8 mouse cellular contexts compared by ENCODE assay signal in genomic region chr4:142321209-142321863, GRCm38 (mm10).
DNase-seq lines count a peak whose midpoint lies in the region; ATAC-seq and TF ChIP-seq lines count a peak whose summit lies in the region.
"Had no signal": no experiment of that assay in that cellular context is flagged by ENCODE, and none has a peak within 500 bp of the region (broad histone marks: within the 10 kb centered on the region; RNA-seq: fewer than 3 reads in every experiment).

No protein-coding gene starts in this region.

- H3K4me1 ChIP-seq in lung, adult 2 months (ENCODE audit: control insufficient read depth, insufficient read depth, low read length) = no peaks in the 10 kb centered on the region
- H3K4me1 ChIP-seq in forebrain, embryonic 13.5 days = peaks cover 14% of the 10 kb centered on the region
- H3K4me1 ChIP-seq in limb, embryonic 11.5 days (ENCODE audit: control insufficient read depth, insufficient read depth, low read length) = 0 out of 2 replicates have a peak, but pooled peaks cover 2% of the 10 kb centered on the region
- peaks cover 9% of the 10 kb centered on the region; the same call in 1 of the 2 replicates for H3K4me1 ChIP-seq in stomach, embryonic 15.5 days
- no peaks in the 10 kb centered on the region for H3K4me1 ChIP-seq in thymus, adult 2 months (replicated peaks; ENCODE audit: control insufficient read depth, insufficient read depth, low read length)

- TF ChIP-seq POLR2A in lung, adult 2 months (IDR thresholded peaks at IDR 0.05; ENCODE audit: borderline replicate concordance, extremely low read depth, low read depth, low read length) = no peak
- TF ChIP-seq POLR2A in thymus, adult 2 months (IDR thresholded peaks at IDR 0.05; ENCODE audit: control insufficient read depth, extremely low read depth, insufficient read depth, low read length, poor library complexity) = no peak

- no peak overlapping the region for H3K4me3 ChIP-seq in lung, adult 2 months (replicated peaks; ENCODE audit: extremely low read depth, low read depth, low read length)
- H3K4me3 ChIP-seq in forebrain, embryonic 13.5 days = no peak overlapping the region
- H3K4me3 ChIP-seq in limb, embryonic 11.5 days (ENCODE audit: low read depth, low read length) = no peak overlapping the region
- no peak overlapping the region for H3K4me3 ChIP-seq in stomach, embryonic 15.5 days (replicated peaks)
- H3K4me3 ChIP-seq in thymus, adult 2 months (ENCODE audit: control insufficient read depth, insufficient read depth, low read length) = no peak overlapping the region
- H3K4me3 ChIP-seq: erythroblast, embryonic 14.5 days had no signal

- peak; percentile 5 for DNase-seq in lung, postnatal 36 days
- DNase-seq in lung, adult 2 months = no peak
- DNase-seq in limb, embryonic 11.5 days (ENCODE audit: low spot score) = peak; percentile 57
- no peak for DNase-seq in thymus, adult 2 months
- no peak for DNase-seq in gastrocnemius, postnatal 10 days

- no peaks in the 10 kb centered on the region for H3K27me3 ChIP-seq in forebrain, embryonic 13.5 days
- no peaks in the 10 kb centered on the region for H3K27me3 ChIP-seq in limb, embryonic 11.5 days (ENCODE audit: control insufficient read depth, insufficient read depth, low read length)
- no peaks in the 10 kb centered on the region for H3K27me3 ChIP-seq in stomach, embryonic 15.5 days (replicated peaks)
- no peaks in the 10 kb centered on the region for H3K27me3 ChIP-seq in thymus, adult 2 months (ENCODE audit: control insufficient read depth, insufficient read depth, low read length)

- 64% methylated on average over 14 of the region's 14 CpGs for WGBS in lung, adult 2 months
- WGBS in forebrain, embryonic 13.5 days = 27% methylated on average over 14 of the region's 14 CpGs
- 39% methylated on average over 14 of the region's 14 CpGs for WGBS in limb, embryonic 11.5 days
- 32% methylated on average over 14 of the region's 14 CpGs for WGBS in stomach, embryonic 15.5 days
- WGBS in thymus, adult 2 months = 93% methylated on average over 14 of the region's 14 CpGs

- ATAC-seq in forebrain, embryonic 13.5 days = peak; percentile 73
- no peak for ATAC-seq in limb, embryonic 11.5 days (ENCODE audit: insufficient number of reproducible peaks, low FRiP score, low TSS enrichment, low read depth)
- ATAC-seq in stomach, embryonic 15.5 days (ENCODE audit: insufficient read depth, low FRiP score, low read depth) = peak; percentile 57; the same call in 1 of the 2 replicates

- no peaks in the 10 kb centered on the region for H3K36me3 ChIP-seq in forebrain, embryonic 13.5 days (ENCODE audit: poor library complexity, severe bottlenecking)
- no peaks in the 10 kb centered on the region for H3K36me3 ChIP-seq in limb, embryonic 11.5 days (ENCODE audit: control insufficient read depth, insufficient read depth, low read length)
- H3K36me3 ChIP-seq in stomach, embryonic 15.5 days = no peaks in the 10 kb centered on the region
- no peaks in the 10 kb centered on the region for H3K36me3 ChIP-seq in thymus, adult 2 months (ENCODE audit: control insufficient read depth, insufficient read depth, low read length)

- no peak overlapping the region for H3K4me2 ChIP-seq in forebrain, embryonic 13.5 days
- H3K4me2 ChIP-seq in limb, embryonic 11.5 days (ENCODE audit: low read depth, severe bottlenecking) = no peak overlapping the region
- no peak overlapping the region for H3K4me2 ChIP-seq in stomach, embryonic 15.5 days

- peak overlapping the region; percentile 41 for H3K27ac ChIP-seq in forebrain, embryonic 13.5 days
- no peak overlapping the region for H3K27ac ChIP-seq in limb, embryonic 11.5 days (replicated peaks; ENCODE audit: low read depth, low read length)
- peak overlapping the region; percentile 49; the same call in 1 of the 2 replicates for H3K27ac ChIP-seq in stomach, embryonic 15.5 days
- H3K27ac ChIP-seq in thymus, adult 2 months (ENCODE audit: control insufficient read depth, insufficient read depth, low read length) = no peak overlapping the region

- no peak overlapping the region for H3K9ac ChIP-seq in forebrain, embryonic 13.5 days
- no peak overlapping the region for H3K9ac ChIP-seq in limb, embryonic 11.5 days (ENCODE audit: low read length)
- H3K9ac ChIP-seq in stomach, embryonic 15.5 days = no peak overlapping the region

- TF ChIP-seq CTCF in lung, adult 2 months (IDR thresholded peaks at IDR 0.05; ENCODE audit: insufficient read depth, low read length) = no peak
- no peak for TF ChIP-seq CTCF in thymus, adult 2 months (IDR thresholded peaks at IDR 0.05; ENCODE audit: borderline replicate concordance, control insufficient read depth, extremely low read depth, insufficient read depth, low read length, poor library complexity)

- no peaks in the 10 kb centered on the region for H3K9me3 ChIP-seq in forebrain, embryonic 13.5 days (replicated peaks)
- H3K9me3 ChIP-seq in limb, embryonic 11.5 days (ENCODE audit: control insufficient read depth, low read length) = no peaks in the 10 kb centered on the region
- no peaks in the 10 kb centered on the region for H3K9me3 ChIP-seq in stomach, embryonic 15.5 days

Comparison
In these comparisons a context has a peak if more than half of its experiments do, and no peak if none do; other contexts are left out.
1. DNase-seq: peak in lung, postnatal 36 days (single experiment) and limb, embryonic 11.5 days (single experiment); none in lung, adult 2 months (single experiment), thymus, adult 2 months (single experiment) and gastrocnemius, postnatal 10 days (single experiment).
2. H3K27ac ChIP-seq: peak in forebrain, embryonic 13.5 days (single experiment) and stomach, embryonic 15.5 days (single experiment); none in limb, embryonic 11.5 days (single experiment) and thymus, adult 2 months (single experiment).